Mouse (Mus musculus): ENCODE data around the gene Nubp2. TPM values are rescaled to one million over a fixed set of nuclear protein-coding genes. Genes with fewer than 3 reads are reported as not detected.

Nubp2 gene
- total and polyA plus RNA-seq, 3 experiments = 46.9 to 103 (median 92.9) TPM

DNA sequence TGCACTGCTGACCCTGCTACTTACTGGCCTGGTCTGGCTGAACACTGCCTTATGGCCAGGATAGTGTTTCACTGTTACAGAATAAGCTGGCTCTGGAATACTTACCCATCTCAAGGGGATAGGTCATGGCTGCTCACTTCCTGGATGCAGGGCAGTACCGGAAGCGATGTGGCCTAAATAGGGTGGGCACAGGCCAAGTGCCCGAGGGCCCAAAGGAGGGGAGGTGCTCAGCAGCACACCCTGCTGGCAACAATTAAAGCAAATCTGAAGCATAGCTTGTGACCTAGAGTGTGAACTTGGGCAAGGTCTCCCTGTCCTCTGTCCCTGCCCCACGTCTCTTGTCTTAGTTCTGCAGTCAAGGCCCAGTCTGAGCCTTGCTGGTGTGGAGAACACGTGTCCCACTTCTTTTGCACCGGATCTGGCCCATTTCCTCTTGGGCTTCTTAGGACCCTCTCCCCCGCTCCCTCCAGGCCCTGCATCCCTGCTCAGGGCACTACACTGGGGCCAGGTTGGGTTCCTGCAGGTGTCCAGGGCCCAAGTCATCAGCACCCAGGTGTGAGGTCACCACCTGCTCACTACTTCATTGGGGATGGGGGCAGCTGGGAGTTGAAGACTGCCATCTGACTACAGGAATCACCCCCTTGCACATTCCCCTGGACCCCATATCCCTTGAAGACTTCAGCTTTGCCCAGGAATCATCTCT, 4.3 kb downstream of the Nubp2 start:
- DNase-seq (ENCODE audit: low spot score) (no peak), ATAC-seq (ENCODE audit: extremely low read depth, insufficient number of reproducible peaks, low FRiP score, poor library complexity, severe bottlenecking) (no peak)
- H3K27me3 ChIP-seq (ENCODE audit: insufficient read depth, low read length) = peaks cover 9% of the 10 kb centered on the region; the same call in 1 of the 2 replicates
- TF ChIP-seq CTCF (IDR thresholded peaks at IDR 0.05; ENCODE audit: low read depth, low read length) (peak; percentile 66), POLR2AphosphoS5 (IDR thresholded peaks at IDR 0.05; ENCODE audit: insufficient replicate concordance, low read depth, low read length) (no peak)
- H3K36me3 ChIP-seq (replicated peaks) = peaks cover 60% of the 10 kb centered on the region
- peaks cover 56% of the 10 kb centered on the region for H3K4me1 ChIP-seq (ENCODE audit: insufficient read depth, low read depth, low read length)
- no peaks in the 10 kb centered on the region for H3K9me3 ChIP-seq (replicated peaks)
- no peak overlapping the region for H3K4me3 ChIP-seq (ENCODE audit: low read depth, low read length)

DNA sequence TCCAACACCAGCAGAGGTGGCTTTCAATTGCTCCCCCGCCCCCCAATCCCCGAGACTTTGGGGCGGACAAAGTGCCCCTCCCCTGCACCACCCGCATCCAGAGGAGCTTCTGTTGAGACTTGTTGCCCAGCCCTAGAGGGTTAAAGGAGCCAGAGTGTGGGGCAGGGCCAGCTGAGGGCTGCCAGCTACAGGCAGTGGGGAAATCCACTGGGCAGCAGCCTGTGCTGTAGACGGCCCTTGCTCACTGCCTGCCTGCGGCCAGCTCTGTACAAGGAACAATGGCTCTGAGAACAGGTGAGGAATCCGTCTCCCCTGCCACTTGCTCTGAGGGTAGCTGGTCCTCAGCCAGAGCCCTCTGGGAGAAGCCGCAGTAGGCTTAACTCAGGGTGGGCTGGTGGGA, 7.6 kb downstream of the Nubp2 start:
- Histone ChIP-seq H3K4me1 (ENCODE audit: insufficient read depth, low read depth, low read length) (peaks cover 34% of the 10 kb centered on the region), H3K36me3 (replicated peaks) (peaks cover 39% of the 10 kb centered on the region), H3K9me3 (replicated peaks) (no peaks in the 10 kb centered on the region), H3K27me3 (ENCODE audit: insufficient read depth, low read length) (peaks cover 18% of the 10 kb centered on the region; the same call in 1 of the 2 replicates), H3K4me3 (ENCODE audit: low read depth, low read length) (no peak overlapping the region)
- ATAC-seq (ENCODE audit: extremely low read depth, insufficient number of reproducible peaks, low FRiP score, poor library complexity, severe bottlenecking) (no peak), DNase-seq (ENCODE audit: low spot score) (no peak)
- no peak for TF ChIP-seq TAL1 (conservative IDR thresholded peaks at IDR 0.05; ENCODE audit: low read depth, low read length)

DNA sequence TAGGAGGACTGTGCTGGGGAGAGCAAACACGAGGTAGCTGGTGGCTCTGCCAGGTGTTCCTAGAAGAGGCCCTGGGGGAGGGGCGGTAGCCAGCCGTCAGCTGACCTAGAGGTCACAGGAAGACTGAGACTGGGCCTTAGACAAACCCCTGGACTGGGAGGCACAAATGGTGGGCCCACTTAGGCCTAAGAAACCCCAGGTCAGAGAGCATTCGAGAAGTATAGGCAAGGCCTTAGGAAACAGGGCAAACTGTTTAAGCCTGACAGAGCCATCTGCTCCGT, 8.1 kb downstream of the Nubp2 start:
- ATAC-seq (ENCODE audit: extremely low read depth, insufficient number of reproducible peaks, low FRiP score, poor library complexity, severe bottlenecking) = no peak
- Histone ChIP-seq H3K27me3 (ENCODE audit: insufficient read depth, low read length) (peaks cover 18% of the 10 kb centered on the region; the same call in 1 of the 2 replicates), H3K36me3 (replicated peaks) (peaks cover 35% of the 10 kb centered on the region), H3K4me1 (ENCODE audit: insufficient read depth, low read depth, low read length) (peaks cover 29% of the 10 kb centered on the region), H3K9me3 (replicated peaks) (no peaks in the 10 kb centered on the region), H3K4me3 (ENCODE audit: low read depth, low read length) (no peak overlapping the region; the same call in 1 of the 2 replicates)
- TF ChIP-seq TAL1 (conservative IDR thresholded peaks at IDR 0.05; ENCODE audit: low read depth, low read length) (no peak), GATA2 (IDR thresholded peaks at IDR 0.05; ENCODE audit: borderline replicate concordance, low read depth, low read length) (no peak), GATA1 (IDR thresholded peaks at IDR 0.05; ENCODE audit: borderline replicate concordance, low read length) (no peak), POLR2AphosphoS5 (IDR thresholded peaks at IDR 0.05; ENCODE audit: insufficient replicate concordance, low read depth, low read length) (no peak), CTCF (IDR thresholded peaks at IDR 0.05; ENCODE audit: low read depth, low read length) (no peak)
- DNase-seq (ENCODE audit: low spot score) = no peak

DNA sequence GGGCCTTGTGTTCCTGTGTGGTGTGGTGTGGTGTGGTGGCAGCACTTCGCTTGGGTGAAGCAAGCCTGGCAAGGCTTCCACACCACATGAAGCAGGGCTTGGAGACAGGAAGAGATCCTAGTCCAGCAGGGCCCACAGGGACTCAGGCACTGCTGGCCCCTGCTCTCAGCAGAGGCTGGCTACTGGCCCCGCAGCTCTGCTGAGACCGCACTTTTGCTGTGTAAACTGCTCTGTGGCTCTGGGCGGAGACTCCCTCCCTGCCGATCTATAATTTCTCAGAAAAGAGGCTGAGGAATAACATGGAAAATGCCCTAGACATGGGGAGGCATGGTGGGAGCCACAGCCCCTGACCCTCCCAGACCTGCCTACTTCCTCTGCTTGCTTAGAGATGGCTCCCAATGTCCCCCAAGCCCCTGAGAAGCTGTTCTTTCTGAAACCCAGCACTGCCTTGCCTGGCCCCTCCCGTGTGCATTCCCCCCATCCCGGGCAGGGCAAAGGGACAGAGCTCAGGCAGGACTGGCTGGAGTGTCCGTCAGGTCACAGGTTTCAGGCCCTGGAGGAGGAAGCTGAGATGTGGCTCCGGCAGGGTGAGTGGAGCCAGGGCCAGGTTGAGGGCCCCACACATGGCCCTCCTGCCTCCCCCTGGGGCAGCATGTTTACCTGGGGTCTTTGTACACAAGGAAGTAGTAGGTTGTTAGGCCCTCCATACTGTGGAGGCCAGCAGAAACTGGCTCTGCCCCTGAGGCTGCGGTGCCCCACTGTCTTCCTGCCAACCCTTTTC, 8.6 kb downstream of the Nubp2 start:
- H3K36me3 ChIP-seq (replicated peaks) = peaks cover 29% of the 10 kb centered on the region
- ATAC-seq (ENCODE audit: extremely low read depth, insufficient number of reproducible peaks, low FRiP score, poor library complexity, severe bottlenecking) = no peak
- H3K9me3 ChIP-seq (replicated peaks) = no peaks in the 10 kb centered on the region
- H3K4me1 ChIP-seq (ENCODE audit: insufficient read depth, low read depth, low read length) = peaks cover 24% of the 10 kb centered on the region
- DNase-seq (ENCODE audit: low spot score) = no peak
- TF ChIP-seq CTCF (IDR thresholded peaks at IDR 0.05; ENCODE audit: low read depth, low read length) (no peak), TAL1 (conservative IDR thresholded peaks at IDR 0.05; ENCODE audit: low read depth, low read length) (no peak), GATA2 (IDR thresholded peaks at IDR 0.05; ENCODE audit: borderline replicate concordance, low read depth, low read length) (no peak), GATA1 (IDR thresholded peaks at IDR 0.05; ENCODE audit: borderline replicate concordance, low read length) (no peak), POLR2AphosphoS5 (IDR thresholded peaks at IDR 0.05; ENCODE audit: insufficient replicate concordance, low read depth, low read length) (no peak)
- H3K27me3 ChIP-seq (ENCODE audit: insufficient read depth, low read length) = peaks cover 18% of the 10 kb centered on the region; the same call in 1 of the 2 replicates
- H3K4me3 ChIP-seq (ENCODE audit: low read depth, low read length) = no peak overlapping the region; the same call in 1 of the 2 replicates

- DNase-seq (ENCODE audit: low spot score) = no peak
- peaks cover 25% of the 10 kb centered on the region; the same call in 1 of the 2 replicates for H3K27me3 ChIP-seq (ENCODE audit: insufficient read depth, low read length)
- no peak for ATAC-seq (ENCODE audit: extremely low read depth, insufficient number of reproducible peaks, low FRiP score, poor library complexity, severe bottlenecking)
- H3K9me3 ChIP-seq (replicated peaks) = no peaks in the 10 kb centered on the region
- H3K4me1 ChIP-seq (ENCODE audit: insufficient read depth, low read depth, low read length) = peaks cover 16% of the 10 kb centered on the region
- no peak overlapping the region for H3K4me3 ChIP-seq (ENCODE audit: low read depth, low read length)
- TF ChIP-seq GATA1 (IDR thresholded peaks at IDR 0.05; ENCODE audit: borderline replicate concordance, low read length) (no peak), GATA2 (IDR thresholded peaks at IDR 0.05; ENCODE audit: borderline replicate concordance, low read depth, low read length) (no peak), TAL1 (conservative IDR thresholded peaks at IDR 0.05; ENCODE audit: low read depth, low read length) (no peak), CTCF (IDR thresholded peaks at IDR 0.05; ENCODE audit: low read depth, low read length) (no peak), POLR2AphosphoS5 (IDR thresholded peaks at IDR 0.05; ENCODE audit: insufficient replicate concordance, low read depth, low read length) (no peak)
- peaks cover 4% of the 10 kb centered on the region for H3K36me3 ChIP-seq (replicated peaks)
Measured at GRCm38 (mm10) chr17:24874989-24875388, 11.2 kb downstream of the Nubp2 start.

GRCm38 (mm10) chr17:24874405-24874745, 11.8 kb downstream of the Nubp2 start:
- Histone ChIP-seq H3K27me3 (ENCODE audit: insufficient read depth, low read length) (peaks cover 25% of the 10 kb centered on the region; the same call in 1 of the 2 replicates), H3K4me3 (ENCODE audit: low read depth, low read length) (no peak overlapping the region), H3K4me1 (ENCODE audit: insufficient read depth, low read depth, low read length) (peaks cover 16% of the 10 kb centered on the region), H3K36me3 (replicated peaks) (no peaks in the 10 kb centered on the region), H3K9me3 (replicated peaks) (no peaks in the 10 kb centered on the region)
- TF ChIP-seq GATA2 (IDR thresholded peaks at IDR 0.05; ENCODE audit: borderline replicate concordance, low read depth, low read length) (no peak), GATA1 (IDR thresholded peaks at IDR 0.05; ENCODE audit: borderline replicate concordance, low read length) (no peak), POLR2AphosphoS5 (IDR thresholded peaks at IDR 0.05; ENCODE audit: insufficient replicate concordance, low read depth, low read length) (no peak), TAL1 (conservative IDR thresholded peaks at IDR 0.05; ENCODE audit: low read depth, low read length) (no peak), CTCF (IDR thresholded peaks at IDR 0.05; ENCODE audit: low read depth, low read length) (no peak)
- DNase-seq (ENCODE audit: low spot score) (no peak), ATAC-seq (ENCODE audit: extremely low read depth, insufficient number of reproducible peaks, low FRiP score, poor library complexity, severe bottlenecking) (no peak)
